Mouse (Mus musculus) MEL (cell line): ENCODE results near the gene Nudt16l1. TPM values are rescaled to one million over a fixed set of nuclear protein-coding genes. Genes with fewer than 3 reads are reported as not detected.

Experiments used
- DNase-seq: peaks from one replicate; pipeline ENCODE4 v3.0.0; 2011; ENCODE audit warnings: low read depth, low spot score
- H3K27ac ChIP-seq: 2 replicates; pipeline ENCODE4 v1.5.1; 2012; ENCODE audit warnings: low read depth, mild to moderate bottlenecking, control low read depth, low read length, moderate library complexity; ENCODE audit not compliant: control insufficient read depth
- H3K27me3 ChIP-seq, 2 experiments: fragments of 150-350 bp in 1 of 2; sonication (generic) in 1 of 2; 2 replicates each; pipeline ENCODE4 v1.6.1; 2012; ENCODE audit warnings: low read length in 2 of 2, mild to moderate bottlenecking in 2 of 2, improper control_type of control experiment in 1 of 2, moderate library complexity in 1 of 2; ENCODE audit not compliant: insufficient read depth in 2 of 2, control insufficient read depth in 1 of 2
- H3K36me3 ChIP-seq, 2 experiments: 2 replicates each; pipeline ENCODE4 v1.6.1; 2012 to 2014; ENCODE audit warnings: low read length in 2 of 2, improper control_type of control experiment in 1 of 2, inconsistent platforms in 1 of 2, mild to moderate bottlenecking in 1 of 2; ENCODE audit not compliant: insufficient read depth in 2 of 2, control insufficient read depth in 1 of 2
- H3K4me1 ChIP-seq, 2 experiments: fragments of 150-350 bp in 1 of 2; sonication (generic) in 1 of 2; 2 replicates each; pipeline ENCODE4 v1.6.1; 2012; ENCODE audit warnings: low read length in 2 of 2, improper control_type of control experiment in 1 of 2, mild to moderate bottlenecking in 1 of 2; ENCODE audit not compliant: insufficient read depth in 2 of 2, control insufficient read depth in 1 of 2
- H3K4me3 ChIP-seq, 2 experiments: fragments of 150-350 bp in 1 of 2; sonication (generic) in 1 of 2; 2 replicates each; pipeline ENCODE4 v1.5.1; 2012; ENCODE audit warnings: low read depth in 2 of 2, low read length in 2 of 2, mild to moderate bottlenecking in 2 of 2, moderate library complexity in 2 of 2, control low read depth in 1 of 2, improper control_type of control experiment in 1 of 2; ENCODE audit not compliant: control insufficient read depth in 1 of 2, insufficient read depth in 1 of 2
- H3K79me2 ChIP-seq: 2 replicates; pipeline ENCODE4 v1.6.1; 2012; ENCODE audit warnings: mild to moderate bottlenecking, low read length, moderate library complexity; ENCODE audit not compliant: control insufficient read depth, poor library complexity, insufficient read depth
- H3K9ac ChIP-seq: 2 replicates; pipeline ENCODE4 v1.6.1; 2012; ENCODE audit warnings: low read depth, mild to moderate bottlenecking, control low read depth, low read length, moderate library complexity; ENCODE audit not compliant: control insufficient read depth, poor library complexity, severe bottlenecking
- H3K9me3 ChIP-seq: fragments of 150-350 bp; sonication (generic); replicated peaks from 2 replicates; pipeline ENCODE4 v1.6.1; 2012; ENCODE audit warnings: mild to moderate bottlenecking, low read length, improper control_type of control experiment, moderate library complexity; ENCODE audit not compliant: insufficient read depth
- CHD1 ChIP-seq: IDR thresholded peaks from 2 replicates; pipeline ENCODE4 v1.6.1; 2012; ENCODE audit warnings: low read depth, mild to moderate bottlenecking, inconsistent platforms, low read length, improper control_type of control experiment
- CHD2 ChIP-seq: IDR thresholded peaks from 2 replicates; pipeline ENCODE4 v1.6.1; 2011; ENCODE audit warnings: low read length, improper control_type of control experiment
- CTCF ChIP-seq, 3 experiments: IDR thresholded peaks in 2 of 3; conservative IDR thresholded peaks in 1 of 3; 2 replicates each; pipeline ENCODE4 v1.5.1; 2011 to 2012; ENCODE audit warnings: low read length in 3 of 3, low read depth in 2 of 3, mild to moderate bottlenecking in 2 of 3, improper control_type of control experiment in 1 of 3, inconsistent platforms in 1 of 3, mixed read lengths in 1 of 3, moderate library complexity in 1 of 3; ENCODE audit not compliant: control insufficient read depth in 1 of 3, insufficient read depth in 1 of 3, poor library complexity in 1 of 3, severe bottlenecking in 1 of 3
- E2F4 ChIP-seq: IDR thresholded peaks from 2 replicates; pipeline ENCODE4 v1.6.1; 2011; ENCODE audit warnings: low read depth, low read length, improper control_type of control experiment, borderline replicate concordance
- ELF1 ChIP-seq: IDR thresholded peaks from 2 replicates; pipeline ENCODE4 v1.6.1; 2014; ENCODE audit warnings: low read depth, mild to moderate bottlenecking, inconsistent platforms, low read length, improper control_type of control experiment, moderate library complexity
- ETS1 ChIP-seq: IDR thresholded peaks from 2 replicates; pipeline ENCODE4 v1.6.1; 2012; ENCODE audit warnings: low read depth, mild to moderate bottlenecking, inconsistent platforms, low read length, improper control_type of control experiment, moderate library complexity
- GABPA ChIP-seq: IDR thresholded peaks from 2 replicates; pipeline ENCODE4 v1.6.1; 2012; ENCODE audit warnings: low read depth, mild to moderate bottlenecking, inconsistent platforms, low read length, improper control_type of control experiment, moderate library complexity
- HCFC1 ChIP-seq: IDR thresholded peaks from 2 replicates; pipeline ENCODE4 v1.6.1; 2012; ENCODE audit warnings: low read depth, mild to moderate bottlenecking, inconsistent platforms, low read length, improper control_type of control experiment, moderate library complexity
- JUND ChIP-seq: IDR thresholded peaks from 2 replicates; pipeline ENCODE4 v1.6.1; 2011; ENCODE audit warnings: low read depth, mild to moderate bottlenecking, improper control_type of control experiment, low read length
- KAT2A ChIP-seq: conservative IDR thresholded peaks from 2 replicates; pipeline ENCODE4 v1.6.1; 2012; ENCODE audit warnings: low read depth, low read length, improper control_type of control experiment, inconsistent platforms
- MAFK ChIP-seq: IDR thresholded peaks from 2 replicates; pipeline ENCODE4 v1.6.1; 2011; ENCODE audit warnings: low read depth, mild to moderate bottlenecking, low read length, improper control_type of control experiment, borderline replicate concordance
- MAX ChIP-seq: IDR thresholded peaks from 2 replicates; pipeline ENCODE4 v1.6.1; 2011; ENCODE audit warnings: low read length, improper control_type of control experiment
- MAZ ChIP-seq: IDR thresholded peaks from 2 replicates; pipeline ENCODE4 v1.6.1; 2012; ENCODE audit warnings: low read depth, mild to moderate bottlenecking, inconsistent platforms, low read length, improper control_type of control experiment
- MYB ChIP-seq: IDR thresholded peaks from 2 replicates; pipeline ENCODE4 v1.6.1; 2011; ENCODE audit warnings: mild to moderate bottlenecking, low read depth, low read length, improper control_type of control experiment
- MYC ChIP-seq: IDR thresholded peaks from 2 replicates; pipeline ENCODE4 v1.6.1; 2011; ENCODE audit warnings: low read depth, mild to moderate bottlenecking, low read length, improper control_type of control experiment, moderate library complexity
- NELFE ChIP-seq: IDR thresholded peaks from 2 replicates; pipeline ENCODE4 v1.6.1; 2011; ENCODE audit warnings: low read depth, low read length, improper control_type of control experiment
- NRF1 ChIP-seq: IDR thresholded peaks from 2 replicates; pipeline ENCODE4 v1.6.1; 2014; ENCODE audit warnings: low read depth, mild to moderate bottlenecking, inconsistent platforms, low read length, improper control_type of control experiment, moderate library complexity; ENCODE audit not compliant: poor library complexity, insufficient read depth, severe bottlenecking
- POLR2AphosphoS2 ChIP-seq: IDR thresholded peaks from 2 replicates; pipeline ENCODE4 v1.6.1; 2011; ENCODE audit warnings: low read length, improper control_type of control experiment
- POLR2AphosphoS5 ChIP-seq: IDR thresholded peaks from 2 replicates; pipeline ENCODE4 v1.6.1; 2012; ENCODE audit warnings: low read depth, borderline replicate concordance, mild to moderate bottlenecking, inconsistent platforms, low read length, moderate library complexity, mixed read lengths
- RAD21 ChIP-seq: IDR thresholded peaks from 2 replicates; pipeline ENCODE4 v1.6.1; 2011; ENCODE audit warnings: mild to moderate bottlenecking, low read depth, low read length, improper control_type of control experiment
- SMC3 ChIP-seq: IDR thresholded peaks from 2 replicates; pipeline ENCODE4 v1.6.1; 2011; ENCODE audit warnings: low read depth, low read length, improper control_type of control experiment
- TAL1 ChIP-seq: IDR thresholded peaks from 2 replicates; pipeline ENCODE4 v1.6.1; 2012; ENCODE audit warnings: mild to moderate bottlenecking, inconsistent platforms, low read length, moderate library complexity, mixed read lengths
- TBP ChIP-seq: IDR thresholded peaks from 2 replicates; pipeline ENCODE4 v1.8.0; 2011; ENCODE audit warnings: low read depth, low read length, improper control_type of control experiment
- TCF12 ChIP-seq: IDR thresholded peaks from 2 replicates; pipeline ENCODE4 v1.6.1; 2014; ENCODE audit warnings: low read depth, mild to moderate bottlenecking, inconsistent platforms, low read length, improper control_type of control experiment, moderate library complexity
- USF2 ChIP-seq, 2 experiments: IDR thresholded peaks; 2 replicates each; pipeline ENCODE4 v1.6.1; 2011 to 2012; ENCODE audit warnings: improper control_type of control experiment in 2 of 2, low read length in 2 of 2, borderline replicate concordance in 1 of 2, inconsistent platforms in 1 of 2, low read depth in 1 of 2, mild to moderate bottlenecking in 1 of 2; ENCODE audit not compliant: insufficient read depth in 1 of 2
- ZC3H11A ChIP-seq: IDR thresholded peaks from 2 replicates; pipeline ENCODE4 v1.6.1; 2012; ENCODE audit warnings: low read depth, mild to moderate bottlenecking, inconsistent platforms, low read length, improper control_type of control experiment
- polyA plus RNA-seq, 2 experiments: library from polyadenylated mRNA; stranded (reverse) in 1 of 2; unstranded in 1 of 2; fragments of >175 nt in 1 of 2; fragments of >200 nt in 1 of 2; gene quantifications; 2 replicates each; pipeline versions ENCODE4 v1.2.1 to v1.2.4; 2012; ENCODE audit warnings: low replicate concordance in 2 of 2, low read depth in 1 of 2; ENCODE audit not compliant: insufficient read length in 2 of 2, insufficient read depth in 1 of 2, missing spikeins in 1 of 2
- total RNA-seq: library from RNA; depleted of rRNA; stranded (reverse); fragments of 300-350 nt; gene quantifications from 2 replicates; pipeline ENCODE4 v1.2.3, GENCODE M21; 2012

The Nudt16l1 gene
- total and polyA plus RNA-seq, 3 experiments = 41.1 to 69.3 TPM; not detected in 1

DNA sequence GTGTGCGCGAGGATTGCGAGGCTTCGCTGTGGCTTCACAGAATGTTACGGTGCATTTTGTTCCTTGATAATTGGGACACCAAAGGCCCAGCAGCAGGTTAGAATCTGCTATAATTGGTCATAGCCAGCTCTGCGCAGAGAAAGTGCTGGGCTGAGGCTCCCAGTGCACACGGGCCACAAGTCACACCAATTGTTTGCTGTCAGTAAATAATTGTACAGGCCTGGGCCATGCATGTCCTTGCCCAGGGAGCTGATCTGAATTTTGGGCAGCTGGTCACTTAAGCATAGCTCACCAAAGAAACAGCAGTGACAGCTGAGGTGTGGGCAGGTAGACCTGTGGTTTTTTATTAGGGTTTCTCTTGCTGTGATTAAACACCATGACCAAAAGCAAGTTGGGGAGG lies 10.6 kb upstream of the Nudt16l1 start:
- TF ChIP-seq CTCF (IDR thresholded peaks at IDR 0.05 in 2 of 3, conservative IDR thresholded peaks at IDR 0.05 in 1 of 3; ENCODE audit: control insufficient read depth in 1 of 3, insufficient read depth in 1 of 3, low read depth in 2 of 3, low read length in 3 of 3, poor library complexity in 1 of 3, severe bottlenecking in 1 of 3) (no peak), HCFC1 (no peak), KAT2A (no peak), SMC3 (no peak), POLR2AphosphoS5 (no peak), TAL1 (no peak), MAX (no peak), ETS1 (no peak), TCF12 (no peak), USF2 (IDR thresholded peaks at IDR 0.05; ENCODE audit: borderline replicate concordance in 1 of 2, insufficient read depth in 1 of 2, low read depth in 1 of 2, low read length in 2 of 2) (no peak), MYC (no peak), NELFE (no peak), ZC3H11A (no peak), GABPA (no peak), CHD1 (no peak), POLR2AphosphoS2 (no peak)
- TF ChIP-seq, all 39 proteins: peak for 0
- DNase-seq = no peak
- Histone ChIP-seq H3K9ac (no peak overlapping the region), H3K79me2 (no peaks in the 10 kb centered on the region), H3K4me3 (no peak overlapping the region), H3K27me3 (no peaks in the 10 kb centered on the region), H3K9me3 (no peaks in the 10 kb centered on the region), H3K36me3 (no peaks in the 10 kb centered on the region), H3K27ac (no peak overlapping the region), H3K4me1 (no peaks in the 10 kb centered on the region)

DNA sequence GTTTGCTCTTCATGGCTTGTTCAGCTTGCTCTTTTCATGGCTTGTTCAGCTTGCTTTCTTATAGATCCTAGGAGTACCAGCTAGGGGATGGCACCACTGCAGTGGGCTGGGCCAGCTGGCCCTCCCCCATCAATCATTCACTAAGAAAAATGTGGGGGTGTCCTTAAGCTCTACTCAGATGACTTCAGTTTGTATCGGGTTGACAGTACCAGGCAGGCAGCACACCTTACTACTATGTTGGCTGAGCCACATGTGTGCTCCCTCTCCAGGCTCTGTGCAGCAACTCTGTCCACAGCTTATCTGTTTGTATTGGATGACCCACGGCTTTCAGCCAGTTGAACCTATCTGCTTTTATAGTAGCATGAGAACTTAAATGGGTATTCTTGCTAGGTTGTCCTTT lies 10.1 kb upstream of the Nudt16l1 start:
- H3K36me3 ChIP-seq = no peaks in the 10 kb centered on the region
- no peak for DNase-seq
- no peaks in the 10 kb centered on the region for H3K9me3 ChIP-seq
- no peak overlapping the region for H3K4me3 ChIP-seq
- H3K4me1 ChIP-seq = no peaks in the 10 kb centered on the region
- H3K79me2 ChIP-seq = no peaks in the 10 kb centered on the region
- no peak overlapping the region for H3K27ac ChIP-seq
- no peaks in the 10 kb centered on the region for H3K27me3 ChIP-seq
- TF ChIP-seq CTCF (IDR thresholded peaks at IDR 0.05 in 2 of 3, conservative IDR thresholded peaks at IDR 0.05 in 1 of 3; ENCODE audit: control insufficient read depth in 1 of 3, insufficient read depth in 1 of 3, low read depth in 2 of 3, low read length in 3 of 3, poor library complexity in 1 of 3, severe bottlenecking in 1 of 3) (no peak), ETS1 (no peak), MYB (no peak), TBP (no peak), MAZ (no peak), ELF1 (no peak), NRF1 (no peak), RAD21 (no peak), JUND (no peak), MAFK (no peak), HCFC1 (no peak), CHD2 (no peak), KAT2A (no peak), NELFE (no peak), E2F4 (no peak)
- no peak overlapping the region for H3K9ac ChIP-seq
